Mouse (Mus musculus) kidney, postnatal 25 days (tissue): Measurements from ENCODE around the gene Camk2b.
"Not testable (repeated sequence)": the region's sequence is repeated elsewhere in the genome, so short reads cannot be mapped to it uniquely, and the experiment has no call there.

Source experiments
- DNase-seq, 2 experiments: peaks; one replicate each; pipeline ENCODE4 v3.0.0; 2021; ENCODE audit warnings: mixed read lengths in 2 of 2

Camk2b gene

DNA sequence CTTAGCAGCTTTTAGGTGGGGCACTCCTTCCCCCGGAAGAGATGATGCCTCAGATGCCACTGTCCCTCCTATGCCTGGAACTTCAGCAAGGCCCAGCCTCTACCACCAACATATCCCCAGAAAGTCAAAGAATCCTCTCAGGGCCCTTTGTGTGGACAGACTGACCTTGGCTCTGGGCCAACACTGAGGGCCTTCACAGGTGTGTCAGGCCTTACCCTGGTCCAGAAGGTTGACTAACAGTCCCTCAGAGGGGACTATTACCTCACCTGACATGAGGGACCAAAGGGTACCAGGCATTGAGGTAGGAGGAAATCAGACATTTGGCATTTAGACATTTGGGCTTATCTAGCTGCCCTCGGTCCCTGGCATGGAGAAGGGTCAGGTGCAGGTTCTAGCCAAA lies 86.1 kb downstream of the Camk2b start:
- no peak for DNase-seq

DNA sequence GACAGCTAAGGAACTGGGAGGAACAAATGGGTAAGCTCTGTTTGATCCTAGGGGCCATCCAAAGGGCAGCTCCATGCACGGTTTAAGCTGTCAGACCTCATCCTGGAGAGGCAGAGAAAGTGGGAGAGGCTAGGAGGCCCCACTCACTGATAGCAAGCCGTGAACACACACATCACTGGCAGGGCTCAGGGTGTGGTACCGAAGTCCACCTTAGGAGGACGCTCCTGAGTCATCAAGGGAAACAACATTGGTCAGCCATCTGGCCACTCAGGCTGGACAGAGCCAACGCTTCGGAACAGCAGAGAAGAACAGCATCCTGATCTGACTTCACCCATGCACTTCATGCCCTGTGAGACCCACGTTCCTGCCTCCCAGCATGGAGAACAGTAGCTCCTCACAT lies 87.1 kb downstream of the Camk2b start:
- no peak for DNase-seq

DNA sequence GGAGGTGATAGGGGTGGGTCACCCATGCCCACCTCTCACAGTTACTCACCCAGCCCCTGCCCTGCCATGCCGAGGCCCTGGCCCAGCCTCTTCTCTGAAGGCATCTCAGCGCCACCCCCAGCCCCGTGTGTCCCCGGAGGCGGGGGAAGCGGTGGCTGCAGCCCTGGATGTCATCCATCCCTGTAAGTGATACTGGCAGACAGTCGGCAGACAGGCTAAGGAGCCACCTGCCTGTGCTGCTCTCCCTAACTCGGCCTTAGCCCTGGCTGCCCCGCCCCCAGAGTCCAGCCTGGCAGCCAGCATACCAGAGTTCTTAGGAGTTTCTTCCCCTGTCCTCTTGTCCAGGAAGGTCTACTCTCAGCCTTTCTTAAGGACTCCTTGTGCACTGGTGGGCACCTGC lies 90.1 kb downstream of the Camk2b start:
- DNase-seq: no peak

DNA sequence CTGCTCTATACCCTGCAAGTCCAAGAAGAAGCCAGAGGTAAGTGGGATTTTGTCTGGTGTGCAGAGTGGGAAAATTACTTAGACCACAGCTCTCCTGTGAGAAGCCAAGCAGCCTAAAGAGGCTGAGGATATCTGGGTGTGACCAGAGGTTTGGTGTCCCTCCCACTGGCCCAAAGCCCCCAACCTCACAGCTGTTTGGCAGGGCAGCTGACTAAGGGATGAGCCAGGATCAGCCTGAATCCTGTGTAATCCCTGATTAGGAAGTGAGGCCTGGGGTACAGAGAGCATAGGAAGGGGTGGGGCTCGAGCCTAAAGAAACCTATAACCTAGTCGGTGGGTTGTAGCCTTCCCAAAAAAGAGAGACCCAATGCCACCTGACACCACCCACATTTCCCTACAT lies 91.1 kb downstream of the Camk2b start:
- DNase-seq: no peak

DNA sequence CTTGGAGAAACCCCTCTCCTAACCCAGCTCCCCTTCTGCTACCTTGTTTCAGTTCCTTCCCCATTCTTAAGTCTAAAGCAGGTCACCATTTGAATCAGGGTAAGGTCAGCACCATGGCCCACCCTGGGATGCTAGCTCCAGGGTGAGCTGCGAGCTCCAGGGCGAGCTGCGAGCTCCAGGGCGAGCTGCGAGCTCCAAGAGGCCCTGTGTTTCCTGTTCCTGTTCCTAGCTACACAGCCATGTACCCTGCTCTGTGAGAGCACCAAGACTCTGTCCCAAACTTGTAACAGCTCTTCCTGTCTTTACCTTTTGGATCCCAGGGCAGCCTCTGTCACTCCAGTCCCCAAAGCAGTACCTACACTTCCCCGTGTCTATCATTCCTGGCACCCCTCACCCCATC lies 92.1 kb downstream of the Camk2b start:
- no peak for DNase-seq

DNA sequence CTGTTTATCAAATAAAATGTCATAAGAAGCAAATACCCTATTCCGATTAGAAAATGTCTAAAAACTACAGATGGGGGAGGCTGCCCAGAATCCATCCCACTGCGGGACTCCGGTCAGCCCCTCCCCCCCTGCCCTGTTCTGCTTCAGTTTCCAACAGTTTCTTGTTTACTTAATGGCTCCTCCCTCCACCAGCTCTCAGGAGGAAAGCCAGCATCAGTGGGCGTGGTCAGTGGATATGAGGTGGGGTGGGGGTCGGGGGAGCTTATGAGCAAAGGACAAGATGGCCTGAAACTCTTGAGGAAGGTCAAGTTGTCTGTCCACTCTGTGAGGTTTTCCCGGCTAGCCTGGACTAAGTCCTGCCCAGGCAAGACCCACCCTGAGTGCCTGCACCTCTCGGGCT lies 93.0 kb downstream of the Camk2b start:
- DNase-seq: no peak

DNA sequence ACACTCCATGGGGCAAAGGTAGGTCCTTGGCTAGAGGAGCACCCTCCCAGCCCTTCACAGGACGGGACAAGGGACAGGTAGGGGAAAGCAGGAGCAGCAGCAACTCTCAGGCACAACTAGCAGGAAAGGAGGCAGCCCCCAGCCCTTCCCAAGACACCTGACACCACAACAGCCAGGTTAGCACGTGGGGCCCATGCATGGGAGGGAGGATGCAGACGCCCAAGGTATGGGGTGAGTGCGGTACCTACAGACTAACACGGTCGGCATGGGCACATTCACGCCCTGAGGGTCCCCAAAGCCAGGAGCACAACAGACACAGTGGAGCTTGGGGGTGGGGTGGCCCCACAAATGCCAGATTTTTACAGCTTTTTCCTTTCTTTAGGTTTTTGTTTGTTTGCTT lies 95.0 kb downstream of the Camk2b start:
- DNase-seq: no peak

DNA sequence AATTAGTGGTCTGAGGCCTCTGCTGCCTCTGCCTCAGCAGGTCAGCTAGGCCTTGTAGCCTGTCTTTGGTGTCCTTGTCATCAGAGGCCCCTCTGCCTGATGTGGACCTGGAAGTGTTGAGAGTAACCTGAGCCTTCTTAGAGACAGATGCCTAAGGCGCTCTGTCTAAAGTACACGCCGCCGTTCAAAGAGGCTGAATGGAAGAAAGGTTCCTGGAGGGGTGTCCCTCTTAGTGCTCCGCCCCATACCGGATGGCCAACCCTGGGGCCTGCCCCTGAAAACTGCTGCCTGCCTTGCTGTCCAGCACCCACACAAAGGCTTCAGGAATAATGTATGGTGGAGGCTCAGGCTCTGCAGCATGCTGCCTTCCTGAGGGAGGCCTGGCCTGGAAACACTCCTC lies 97.9 kb downstream of the Camk2b start:
- DNase-seq: no peak

DNA sequence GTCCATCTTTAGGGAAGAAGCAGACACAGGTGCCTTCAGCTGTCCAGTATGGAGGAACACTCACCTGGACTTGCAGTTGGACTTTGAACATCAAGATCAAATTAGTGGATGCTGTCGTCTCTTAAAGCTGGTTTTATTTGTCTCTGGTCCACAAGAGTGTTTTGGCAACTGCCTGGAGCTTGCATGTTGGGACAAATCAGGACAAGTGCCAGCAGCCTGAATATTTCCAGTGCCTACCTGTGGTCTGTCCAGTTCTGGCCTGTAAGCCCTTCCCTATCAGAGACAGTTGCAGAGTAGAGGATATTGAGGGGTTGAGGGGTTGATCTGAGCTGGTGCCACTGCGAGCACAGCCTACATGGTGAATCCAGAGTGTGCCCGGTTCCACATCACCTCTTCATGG lies 99.4 kb downstream of the Camk2b start:
- DNase-seq: no peak

DNA sequence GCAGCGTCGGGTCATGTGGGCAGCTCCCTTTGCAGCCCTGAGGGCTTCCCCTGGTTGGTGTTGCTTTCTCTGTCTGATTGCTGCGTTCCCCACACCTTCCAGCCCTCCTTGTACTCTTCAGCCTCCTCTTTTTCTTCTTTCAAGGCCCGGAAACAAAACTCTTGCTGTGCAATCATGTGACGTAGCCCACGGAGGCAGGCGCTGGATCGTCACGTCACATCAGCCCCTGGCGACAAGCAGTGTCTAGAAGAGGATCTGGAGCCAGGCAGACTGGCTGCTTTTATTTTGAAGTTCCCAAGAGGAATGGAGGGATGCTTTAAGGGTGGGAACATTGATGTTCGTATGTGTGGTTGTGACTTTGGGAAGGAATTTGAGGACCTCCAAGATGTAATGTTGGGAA lies 100.3 kb downstream of the Camk2b start:
- no peak for DNase-seq

DNA sequence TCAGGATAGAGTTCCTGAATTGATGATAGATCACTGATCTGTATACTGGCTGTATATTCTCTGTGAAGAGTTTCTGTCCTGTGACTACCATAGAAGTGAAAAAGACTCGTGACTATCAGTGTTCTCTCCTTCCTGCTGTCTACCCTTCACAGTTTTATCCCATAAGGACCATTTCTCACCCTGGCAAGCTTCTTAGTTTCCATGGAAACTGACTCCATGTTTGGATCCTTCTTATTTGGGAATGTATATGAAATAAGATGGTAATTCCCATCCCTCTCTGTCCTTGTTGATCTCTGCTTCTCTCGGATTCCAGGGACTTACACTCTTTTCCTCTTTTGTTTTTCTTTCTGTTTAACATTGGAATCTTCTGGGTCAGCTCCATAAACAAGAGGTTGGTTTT lies 106.1 kb downstream of the Camk2b start:
- DNase-seq: no peak

DNA sequence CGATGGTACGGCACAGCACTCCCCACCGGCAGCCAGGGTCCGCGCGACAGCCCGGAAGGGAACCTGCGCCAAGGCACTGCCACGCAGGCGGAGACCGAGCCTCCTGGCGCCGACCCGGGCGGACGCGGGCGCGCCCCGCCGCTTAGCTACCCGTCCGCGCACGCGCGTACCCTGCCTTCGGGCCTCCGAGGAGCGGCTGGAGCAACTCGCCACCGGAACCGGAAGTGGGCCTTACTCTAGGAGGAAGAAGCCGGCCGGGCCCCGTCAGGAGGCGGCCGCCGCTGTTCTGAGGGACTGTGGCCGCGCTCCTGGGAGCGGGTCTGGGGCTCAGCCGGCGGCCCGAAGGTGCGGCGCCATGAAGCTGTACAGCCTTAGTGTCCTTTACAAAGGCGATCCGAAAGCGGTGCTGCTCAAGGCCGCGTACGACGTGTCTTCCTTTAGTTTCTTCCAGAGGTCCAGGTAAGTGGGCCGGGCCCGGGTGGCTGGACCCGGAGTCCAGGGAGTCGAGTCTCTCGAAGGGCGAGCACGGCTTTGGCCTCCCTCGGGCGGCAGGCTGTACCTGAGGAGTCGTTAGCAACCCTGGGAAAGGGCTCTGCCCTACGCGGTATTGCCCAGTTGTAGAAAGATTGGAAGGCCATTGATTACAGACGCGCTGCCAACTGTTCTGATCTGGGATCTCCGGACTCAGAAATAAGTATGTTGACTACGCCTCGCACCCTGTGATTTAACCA lies 110.5 kb downstream of the Camk2b start, which contains the start of gene Ykt6:
TSS of gene Ykt6 (plus strand) at position 148 of the 731 bp plus-strand sequence.
- DNase-seq: peak; percentile 97 to 99

DNA sequence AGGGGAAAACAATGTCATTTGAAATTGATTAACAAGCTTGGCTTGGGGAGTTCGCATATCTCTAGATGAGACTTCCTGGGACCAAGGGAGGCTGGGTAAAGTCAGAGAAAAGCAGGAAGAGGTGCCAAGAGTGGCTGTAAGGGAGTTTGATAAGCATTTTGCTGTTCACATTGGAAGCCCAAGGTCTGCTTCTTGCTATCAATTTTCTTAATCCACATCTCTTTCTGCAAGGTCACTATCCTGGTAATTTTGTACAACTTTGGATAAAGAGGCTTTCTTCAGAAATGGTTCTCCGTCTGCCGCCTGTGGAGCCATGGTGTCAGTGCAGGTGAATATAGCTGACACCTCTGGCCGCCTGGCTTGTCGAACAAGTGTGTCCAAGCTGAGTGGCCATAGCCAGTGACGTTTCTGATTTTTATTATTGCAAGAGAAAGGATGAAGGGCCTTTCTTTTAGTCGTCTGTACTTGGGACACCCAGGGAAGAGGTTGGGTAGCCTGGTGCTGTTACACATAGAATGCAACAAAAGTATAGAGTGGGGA lies 111.1 kb downstream of the Camk2b start:
- peak; percentile 59 to 73 for DNase-seq

DNA sequence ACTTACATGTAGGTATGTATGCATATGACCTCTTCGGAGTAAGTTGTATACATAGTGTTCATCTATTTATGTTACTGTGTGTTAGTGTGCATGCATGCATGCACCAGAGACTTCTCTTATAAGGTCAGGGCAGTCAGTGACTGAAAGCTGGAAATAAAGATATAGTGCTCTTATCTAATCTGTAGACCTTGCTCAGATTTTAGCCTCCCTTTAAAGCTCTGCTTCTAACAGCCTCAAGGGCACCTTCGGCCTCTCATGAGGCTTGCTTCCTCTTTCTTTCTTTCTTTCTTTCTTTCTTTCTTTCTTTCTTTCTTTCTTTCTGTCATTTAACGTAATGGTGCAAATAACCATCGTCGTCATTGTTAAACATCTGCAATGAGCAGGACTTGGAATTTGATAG lies 111.7 kb downstream of the Camk2b start:
- DNase-seq: no peak

DNA sequence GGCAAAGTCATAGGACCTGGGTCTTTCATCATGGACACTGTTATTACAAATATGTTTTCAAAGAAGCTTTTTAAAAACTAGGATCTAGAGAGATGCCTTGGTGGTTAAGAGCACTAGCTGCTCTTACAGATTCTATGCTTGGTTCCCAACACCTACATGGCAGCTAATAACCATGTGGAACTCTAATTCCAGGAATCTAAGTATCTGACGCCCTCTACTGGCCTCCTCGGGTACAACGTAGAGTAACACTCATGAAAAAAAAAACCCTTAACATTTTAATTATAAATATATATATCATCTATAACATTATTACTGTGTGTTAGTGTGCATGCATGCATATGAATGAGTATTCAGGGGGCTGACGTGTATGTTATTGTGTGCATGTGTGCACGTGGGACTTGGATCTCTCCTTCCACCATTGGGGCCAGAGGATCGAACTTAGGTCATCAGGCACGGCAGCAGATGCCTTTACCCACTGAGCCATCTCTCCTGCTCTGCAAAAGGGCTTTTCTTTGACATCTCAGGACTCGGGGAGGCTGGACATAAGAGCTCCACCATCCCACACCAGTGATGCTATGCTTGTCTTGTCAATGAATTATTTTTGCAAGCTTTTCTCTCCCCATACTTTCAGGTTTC lies 112.9 kb downstream of the Camk2b start:
- peak in 1 of 2 experiments; percentile 63 for DNase-seq

DNA sequence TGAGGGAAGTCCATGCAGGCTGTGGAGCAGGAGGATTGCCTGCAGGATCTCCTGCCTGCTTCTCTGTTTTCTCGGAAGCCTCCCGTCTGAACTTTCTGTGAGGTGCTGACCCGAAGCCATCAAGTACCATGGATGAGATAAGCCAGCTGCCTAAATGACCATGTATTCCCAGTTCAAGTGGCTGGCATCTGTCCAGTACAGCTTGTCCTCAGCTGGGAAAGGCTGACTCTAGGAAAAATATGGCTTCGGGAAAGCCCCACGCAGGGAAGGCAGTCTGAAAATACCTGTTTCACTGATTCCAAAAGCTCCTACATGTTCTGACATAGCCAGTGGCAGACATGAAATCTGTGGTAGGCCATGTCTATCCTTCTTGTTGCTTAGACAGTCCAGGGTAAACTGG lies 113.7 kb downstream of the Camk2b start:
- peak; percentile 76 to 78 for DNase-seq

DNA sequence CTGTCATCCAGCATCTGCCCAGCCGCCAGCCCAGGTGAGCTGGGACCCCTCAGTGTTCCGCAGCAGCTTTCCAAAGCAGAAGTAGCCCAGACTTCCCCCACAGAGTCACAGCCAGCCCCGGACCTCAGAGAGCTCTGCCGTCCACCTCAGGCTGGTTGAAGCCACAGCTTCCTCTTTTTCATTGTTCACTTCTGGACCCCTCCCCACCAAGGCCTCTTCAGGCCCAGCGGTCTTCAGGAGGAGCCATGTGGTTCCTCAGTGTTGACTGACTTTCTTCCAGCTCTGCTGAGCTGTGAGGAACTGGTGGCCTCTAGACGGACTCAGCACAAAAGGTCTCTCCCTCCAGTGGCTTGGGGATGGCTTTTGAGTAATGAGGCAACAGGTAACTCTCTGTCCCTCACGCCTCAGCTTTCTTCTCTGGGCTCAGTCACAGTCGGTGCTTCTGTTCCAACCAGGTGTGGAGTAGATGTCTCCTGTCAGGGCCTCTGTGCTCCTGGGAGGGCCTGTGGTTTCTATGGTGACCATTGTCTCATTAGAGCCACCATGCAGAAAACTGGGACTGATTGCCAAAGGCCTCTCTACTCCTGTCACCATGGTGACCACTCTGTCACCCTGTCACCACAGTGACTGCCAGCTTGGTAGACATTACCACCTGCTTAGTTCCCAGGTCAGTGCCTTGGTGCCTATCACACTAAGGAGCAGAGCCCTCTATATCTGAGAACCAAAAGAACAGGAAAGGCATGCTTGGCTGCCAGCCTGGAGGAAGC lies 116.4 kb downstream of the Camk2b start, which contains the start of gene Gck:
TSS of gene Gck (minus strand) at position 496 of the 767 bp plus-strand sequence.
- no peak for DNase-seq

DNA sequence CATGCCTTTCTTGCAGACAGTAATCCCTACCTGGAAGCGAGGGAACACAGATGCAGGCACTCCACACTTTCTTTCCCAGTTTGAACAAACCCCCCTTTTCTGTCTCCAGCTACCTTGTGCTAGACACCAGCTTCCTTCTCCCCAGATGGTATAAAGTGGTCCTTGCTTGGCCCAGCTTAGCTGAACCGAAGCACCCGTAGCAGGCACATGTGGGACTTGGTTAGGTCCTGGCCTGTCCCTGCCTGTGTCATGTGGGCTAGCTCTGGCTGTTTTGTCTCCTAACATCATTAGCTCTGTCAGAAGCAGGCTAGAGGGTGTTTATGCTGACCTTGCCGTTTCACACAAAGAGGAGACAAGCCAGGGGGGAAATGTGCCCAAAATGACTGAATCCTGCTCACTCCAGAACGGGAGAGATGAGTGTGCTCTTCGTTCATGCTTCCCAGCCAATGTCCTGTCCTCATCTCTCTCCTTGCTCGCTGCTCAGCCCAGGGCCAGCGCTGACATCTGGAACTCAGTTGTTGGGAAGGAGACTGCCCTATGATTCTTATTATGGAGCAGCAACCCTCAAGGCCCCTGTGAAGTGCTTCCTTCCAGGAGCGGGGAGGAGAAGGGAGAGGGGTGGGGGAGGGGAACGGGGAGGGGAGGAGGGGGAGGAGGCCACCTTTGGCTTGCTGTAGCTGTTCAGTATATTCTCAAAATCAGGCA lies 117.5 kb downstream of the Camk2b start:
- no peak for DNase-seq

DNA sequence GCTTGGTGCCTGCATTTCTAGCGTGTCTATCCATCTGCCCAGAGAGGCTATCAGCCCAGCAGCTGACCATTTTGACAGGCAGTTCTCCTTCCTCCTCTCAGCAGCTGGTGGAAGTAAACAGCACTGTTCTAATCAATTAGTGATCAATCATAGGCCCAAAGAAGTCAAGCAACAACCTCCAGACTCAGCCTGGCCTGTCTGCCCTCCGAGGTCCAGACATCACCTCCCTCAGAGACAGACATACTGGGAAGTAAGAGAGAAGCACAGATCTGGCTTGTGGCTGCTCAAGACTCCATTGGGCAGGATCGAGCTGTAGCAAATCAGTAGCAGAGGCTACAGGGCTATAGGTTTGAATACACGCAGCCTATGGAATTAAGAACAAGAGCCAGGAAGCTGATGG lies 118.4 kb downstream of the Camk2b start:
- no peak for DNase-seq

DNA sequence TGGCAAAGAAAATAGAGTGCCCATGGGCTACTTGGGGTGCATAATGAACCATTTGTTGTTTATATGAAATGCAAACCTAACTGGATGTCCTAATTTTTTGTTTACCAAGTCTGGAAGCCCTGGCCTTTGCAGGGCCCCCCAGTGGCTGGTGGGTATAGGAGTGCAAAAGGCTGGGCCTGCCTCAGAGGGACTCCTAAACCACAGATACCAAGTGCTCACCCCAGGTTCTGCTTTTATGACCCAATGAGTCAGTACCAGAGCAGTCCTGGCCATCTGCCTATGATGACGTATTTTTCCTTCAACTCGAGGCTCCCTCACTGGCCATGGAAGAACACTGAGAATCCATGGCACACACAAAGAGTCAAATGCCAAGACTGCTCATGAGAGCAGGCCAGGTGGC lies 121.1 kb downstream of the Camk2b start:
- DNase-seq: no peak

DNA sequence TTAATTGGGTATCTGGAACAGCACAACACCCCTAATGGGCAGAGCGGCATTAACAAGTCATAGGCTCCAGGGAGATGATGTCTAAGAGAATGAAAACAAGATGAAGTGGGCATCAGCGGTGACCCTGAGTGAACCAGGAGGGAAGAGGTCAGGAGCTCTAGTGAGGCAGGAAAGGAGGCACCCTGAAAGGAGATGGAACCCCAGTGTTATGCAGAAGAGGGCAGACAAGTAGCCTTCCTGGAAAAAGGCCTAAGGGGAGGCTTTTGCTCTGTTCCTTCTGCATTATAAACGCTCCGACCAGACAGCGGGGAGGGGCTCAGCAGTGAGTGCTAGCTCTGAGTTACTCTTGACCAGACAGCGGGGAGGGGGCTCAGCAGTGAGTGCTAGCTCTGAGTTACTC lies 123.2 kb downstream of the Camk2b start:
- DNase-seq: no peak

DNA sequence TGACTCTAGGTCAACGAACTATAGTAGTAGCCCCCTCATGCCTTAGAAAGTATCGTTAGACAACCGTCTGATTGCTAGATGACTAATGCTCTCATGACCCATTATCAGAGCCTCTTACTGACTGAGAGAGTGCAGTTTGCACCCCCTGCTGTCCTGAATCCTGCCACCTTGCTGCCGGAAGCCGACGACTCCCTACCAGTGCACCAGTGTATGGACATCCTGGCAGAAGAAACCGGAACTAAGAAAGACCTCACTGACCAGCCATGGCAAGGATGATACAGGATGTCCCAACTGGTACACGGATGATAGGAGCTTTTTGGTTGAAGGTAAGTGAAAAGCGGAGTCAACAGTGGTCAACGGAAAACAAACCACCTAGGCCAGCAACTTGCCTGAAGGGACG lies 131.6 kb downstream of the Camk2b start:
- DNase-seq: not testable (repeated sequence)

DNA sequence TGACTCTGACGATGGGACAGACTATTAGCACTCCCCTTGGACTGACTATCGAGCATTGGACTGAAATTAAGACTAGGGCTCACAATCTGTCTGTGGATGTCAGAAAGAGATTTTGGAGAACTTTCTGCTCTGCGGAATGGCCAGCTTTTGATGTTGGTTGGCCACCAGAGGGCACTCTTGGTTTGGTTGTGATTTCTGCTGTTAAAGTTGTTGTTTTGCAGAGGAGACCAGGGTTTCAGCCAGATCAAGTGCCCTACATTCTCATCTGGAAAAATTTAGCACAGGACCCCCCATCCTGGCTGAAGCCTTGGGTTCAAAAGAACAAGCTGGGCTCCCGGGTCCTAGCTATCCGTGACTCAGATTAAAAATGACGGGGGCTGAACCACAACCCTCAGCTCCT lies 134.2 kb downstream of the Camk2b start:
- DNase-seq: peak in 1 of 2 experiments; percentile 46
